Mouse (Mus musculus) urinary bladder, adult 18-20 months (tissue): Measurements from ENCODE around the gene Gabpa.

ENCODE experiments used
- DNase-seq, 2 experiments: peaks; one replicate each; pipeline ENCODE4 v3.0.0; 2022; ENCODE audit warnings: low spot score in 2 of 2, mixed read lengths in 2 of 2

The Gabpa gene

GRCm38 (mm10) chr16:84834745-84835440, at the start of gene Gabpa:
Gene Gabpa (plus strand): TSS chr16:84834925.
- peak; percentile 80 to 89 for DNase-seq

- no peak for DNase-seq
These were observed 49.8 kb upstream of the Gabpa start for GRCm38 (mm10) chr16:84784966-84785365.

- DNase-seq, result no peak
These were observed 44.0 kb upstream of the Gabpa start for GRCm38 (mm10) chr16:84790595-84791165.

DNA sequence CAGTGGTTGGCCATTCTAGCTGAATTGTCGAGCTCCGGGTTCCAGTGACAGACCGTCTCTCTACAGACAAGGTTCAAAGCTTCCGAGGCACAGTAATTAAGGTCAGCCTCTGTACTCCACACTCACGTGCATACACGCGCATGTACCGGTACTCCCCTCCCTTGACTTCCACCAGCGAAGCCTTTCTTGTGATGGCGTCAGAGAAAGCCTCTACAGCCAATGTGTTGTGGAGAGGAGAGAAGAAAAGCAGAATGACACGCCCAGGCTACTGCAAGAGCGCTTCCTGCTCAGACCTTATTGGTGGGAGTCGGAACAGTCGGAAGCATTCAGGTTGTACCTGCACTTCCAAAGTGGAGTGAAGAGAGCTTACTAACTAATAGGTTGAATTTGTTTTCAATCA, 41.3 kb upstream of the Gabpa start:
- DNase-seq, result no peak

DNA sequence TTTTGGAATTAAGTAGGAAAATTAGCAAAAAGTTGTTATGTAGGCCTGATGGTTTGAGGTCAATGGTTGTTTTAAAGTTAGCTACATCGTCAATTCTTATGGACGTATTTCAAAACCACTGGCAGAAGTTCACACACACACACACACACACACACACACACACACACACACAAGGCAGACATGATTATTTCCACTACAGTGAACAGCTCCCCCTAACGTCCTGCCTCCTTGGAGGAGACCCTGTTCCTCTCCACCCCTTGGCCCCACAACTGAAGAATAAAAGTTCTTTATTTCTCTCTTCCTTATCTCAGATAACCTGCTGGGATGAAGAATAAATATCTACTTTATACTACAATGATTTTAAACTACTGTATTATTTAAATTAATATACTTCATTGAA, 39.4 kb upstream of the Gabpa start:
- DNase-seq, result no peak

DNA sequence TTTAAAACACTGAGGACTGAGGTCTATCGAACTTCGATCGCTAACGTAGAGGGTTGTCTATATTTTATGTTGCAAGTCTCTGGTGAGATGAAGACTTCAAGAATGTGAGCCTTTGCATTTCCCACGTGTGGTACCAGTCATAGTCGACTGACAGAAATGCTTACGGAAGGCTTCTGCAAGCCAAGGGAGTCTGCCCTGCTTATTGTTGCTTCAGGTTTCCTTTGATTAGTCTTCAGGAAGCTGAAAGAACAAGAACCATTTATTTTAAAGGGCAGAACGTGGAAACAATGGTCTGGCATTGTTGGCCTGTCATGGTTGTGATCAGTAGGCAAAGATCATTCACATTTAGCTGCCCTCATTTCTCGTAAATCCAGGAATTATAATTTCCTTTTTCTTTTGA, 38.0 kb upstream of the Gabpa start:
- no peak for DNase-seq

GRCm38 (mm10) chr16:84800038-84800437, 34.7 kb upstream of the Gabpa start:
- no peak for DNase-seq

DNA sequence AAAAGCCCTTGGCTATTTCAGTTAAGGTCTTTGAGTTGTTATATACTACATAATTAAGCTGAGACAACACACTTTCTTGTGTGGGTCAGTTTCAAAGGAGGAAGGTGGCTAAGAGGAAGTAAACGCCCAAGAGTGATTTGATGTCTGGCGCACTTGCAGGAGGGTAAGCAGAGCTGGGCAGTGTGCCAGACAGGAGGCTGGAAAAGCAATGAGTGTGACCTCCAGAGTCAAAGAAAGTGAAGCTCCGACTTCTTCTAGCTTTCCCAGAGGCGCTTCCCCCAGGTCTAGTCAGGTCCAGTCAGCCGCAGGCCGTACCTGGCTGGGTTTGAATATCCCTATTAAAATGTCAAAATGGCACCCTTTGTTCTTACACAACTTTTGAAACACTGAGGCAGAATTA, 32.5 kb upstream of the Gabpa start:
- no peak for DNase-seq

- DNase-seq, result no peak
These were observed 29.9 kb upstream of the Gabpa start for GRCm38 (mm10) chr16:84804866-84805265.

DNA sequence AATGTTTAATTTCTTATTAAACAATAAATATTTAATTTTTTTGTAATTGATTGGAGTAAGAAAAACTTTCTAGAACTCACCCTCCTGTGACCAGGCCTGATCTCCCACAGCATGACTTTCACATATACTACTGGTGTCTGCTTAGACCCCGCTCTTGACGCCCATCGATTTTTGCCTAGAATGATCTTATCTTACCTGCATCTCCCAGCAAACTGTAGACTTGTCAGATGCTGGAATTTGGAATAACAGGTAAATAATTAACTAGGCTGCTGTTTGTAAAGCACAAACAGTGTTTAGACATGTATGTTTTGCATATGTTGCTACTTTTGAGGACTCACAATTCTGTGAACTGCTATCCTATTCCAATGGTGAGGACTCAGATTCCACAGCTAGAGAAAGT, 28.6 kb upstream of the Gabpa start:
- DNase-seq, result no peak

DNA sequence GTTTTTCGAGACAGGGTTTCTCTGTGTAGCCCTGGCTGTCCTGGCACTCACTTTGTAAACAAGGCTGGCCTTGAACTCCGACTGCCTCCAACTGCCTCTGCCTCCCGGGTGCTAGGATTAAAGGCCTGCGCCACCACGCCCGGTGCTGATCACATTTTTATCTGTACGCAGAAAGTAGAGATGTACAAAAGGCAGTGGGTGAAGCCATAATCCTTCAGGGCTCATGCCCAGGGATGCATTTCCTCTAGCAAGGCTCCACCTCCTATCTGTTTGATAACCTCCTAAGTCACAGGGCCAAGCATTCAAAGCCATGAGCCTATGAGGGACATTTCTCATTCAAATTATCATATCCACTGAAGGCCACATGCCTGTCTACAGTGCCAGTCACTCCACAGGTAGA, 26.9 kb upstream of the Gabpa start:
- DNase-seq, result no peak

- DNase-seq, result no peak
These were observed 24.5 kb upstream of the Gabpa start for GRCm38 (mm10) chr16:84810254-84810653.

DNA sequence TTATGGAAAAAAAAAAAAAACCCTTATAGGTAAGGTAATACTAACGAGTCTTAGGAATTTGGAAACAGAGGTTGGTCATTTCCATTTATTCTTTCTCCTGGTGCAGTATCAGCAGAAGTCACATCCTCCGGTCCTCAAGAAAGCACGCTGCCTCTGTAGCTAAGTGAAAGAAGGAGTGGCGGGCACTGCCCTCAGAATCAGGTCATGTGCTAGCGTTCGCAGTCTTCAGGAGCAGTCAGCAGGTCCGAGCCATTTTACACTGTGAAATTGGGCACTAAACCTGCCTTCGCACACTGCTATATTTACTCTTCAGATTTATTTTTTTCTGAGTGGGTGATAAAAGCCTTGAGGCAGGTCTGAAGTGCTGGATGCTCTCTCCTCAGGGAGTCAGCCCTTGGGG, 20.9 kb upstream of the Gabpa start:
- no peak for DNase-seq

GRCm38 (mm10) chr16:84814511-84814910, 20.2 kb upstream of the Gabpa start:
- DNase-seq, result no peak

DNA sequence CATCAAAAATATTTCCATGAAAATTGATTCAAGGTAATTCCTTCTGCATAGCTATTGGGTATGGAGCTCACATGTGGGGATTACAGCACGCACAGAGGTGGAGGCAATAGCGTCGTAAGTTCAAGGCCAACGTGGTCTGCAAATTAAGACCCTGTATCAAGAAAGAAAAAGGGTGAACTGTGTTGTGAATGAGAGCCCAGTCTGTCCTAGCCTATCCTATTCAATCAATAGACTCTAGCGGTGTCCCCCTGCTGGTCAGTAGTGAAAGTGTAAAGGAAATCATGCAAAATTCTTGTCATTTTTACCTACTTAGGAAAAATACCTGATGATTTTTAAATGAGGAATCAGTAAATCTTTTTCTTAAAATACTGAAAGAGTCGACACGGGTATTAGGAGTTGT, 17.3 kb upstream of the Gabpa start:
- no peak for DNase-seq

DNA sequence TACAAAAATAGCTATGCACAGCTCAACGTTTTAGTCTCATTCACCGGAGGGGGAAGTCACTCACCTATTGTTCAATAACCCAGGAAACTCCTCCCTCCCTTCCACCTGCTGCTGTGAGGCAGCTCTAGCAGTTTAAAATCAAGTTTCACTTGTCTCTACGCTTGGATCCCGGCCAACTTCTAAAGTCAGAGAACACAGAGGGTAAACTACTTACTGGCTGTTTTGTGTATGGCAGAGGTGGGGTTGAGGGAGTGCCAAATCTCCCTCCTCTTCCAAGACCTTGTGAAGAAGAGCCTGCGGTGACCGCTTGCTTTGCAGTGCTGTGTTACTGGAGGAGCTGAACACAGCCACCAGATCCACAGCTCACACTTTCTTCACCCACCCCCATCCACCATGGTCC, 9.7 kb upstream of the Gabpa start:
- DNase-seq, result peak in 1 of 2 experiments; percentile 12

GRCm38 (mm10) chr16:84831696-84832095, 3.0 kb upstream of the Gabpa start:
- DNase-seq, result no peak

DNA sequence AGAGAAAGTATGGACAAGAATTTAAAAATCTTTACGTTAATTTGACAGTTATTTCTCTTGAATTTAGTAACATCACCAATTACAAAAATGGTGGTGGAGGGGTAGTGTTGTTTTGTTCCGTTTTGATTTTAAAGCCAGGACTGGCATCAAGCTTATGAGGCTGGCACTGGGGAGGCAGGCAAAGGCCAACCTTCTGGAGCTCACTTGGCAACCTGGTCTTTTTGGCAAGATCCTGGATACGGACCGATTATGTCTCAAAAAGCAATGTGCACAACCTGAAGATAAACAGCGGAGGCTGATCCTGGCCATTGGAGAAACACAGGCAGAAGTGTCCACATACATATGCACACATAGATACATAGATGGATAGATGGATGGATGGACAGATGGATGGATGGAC, 2.0 kb upstream of the Gabpa start:
- DNase-seq, result no peak

GRCm38 (mm10) chr16:84834344-84834743, 381 bp upstream of the Gabpa start:
- DNase-seq, result no peak

DNA sequence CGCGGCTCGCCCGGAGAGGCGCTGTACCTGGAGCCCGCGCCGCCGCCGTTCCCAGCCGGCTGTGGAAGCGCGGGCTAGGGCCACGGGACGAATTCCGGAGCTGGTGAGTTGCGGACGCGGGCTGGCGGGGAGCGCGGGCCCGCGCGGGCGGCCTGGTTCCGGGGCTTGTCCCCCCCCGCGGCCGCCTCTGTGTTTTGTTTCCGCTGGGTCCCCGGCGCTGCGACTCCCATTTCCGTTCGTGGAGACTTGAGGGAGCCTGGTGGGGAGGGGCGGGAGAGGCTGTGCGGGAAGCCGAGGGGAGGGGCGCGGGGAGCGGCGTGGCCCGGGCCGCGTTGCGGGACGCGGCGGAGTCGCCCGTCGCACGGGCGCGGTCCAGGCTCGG, 707 bp downstream of the Gabpa start, which contains the start of gene Atp5j:
TSS of gene Atp5j (minus strand) at position 185 of the 382 bp plus-strand sequence.
- peak; percentile 75 to 80 for DNase-seq

GRCm38 (mm10) chr16:84835823-84836743, 1.4 kb downstream of the Gabpa start:
- DNase-seq, result peak; percentile 24 to 62

DNA sequence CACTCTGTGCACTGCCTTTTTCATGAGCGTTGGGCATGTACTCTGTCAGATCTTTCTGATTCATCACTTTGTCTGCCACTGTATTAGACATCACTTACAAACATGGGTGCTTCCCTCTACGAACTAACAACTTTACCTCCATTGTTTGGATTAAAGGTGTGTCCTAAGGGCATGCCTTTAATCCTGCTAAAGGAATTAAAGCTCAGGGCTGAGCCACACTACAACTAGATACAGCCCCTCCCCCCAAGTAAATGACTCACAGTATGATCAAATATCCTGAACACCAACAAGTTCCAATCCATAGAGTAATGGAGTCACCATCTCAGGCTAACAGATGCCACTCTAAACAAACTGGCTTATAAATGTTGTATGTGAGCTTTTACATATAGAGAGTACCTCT, 3.9 kb downstream of the Gabpa start:
- DNase-seq, result no peak

- DNase-seq, result no peak
These were observed 18.8 kb downstream of the Gabpa start for GRCm38 (mm10) chr16:84853492-84853891.
